Comparison of ENCODE assay signal across 7 mouse cellular contexts in genomic region chr1:171503250-171503591, GRCm38 (mm10). TPM values are rescaled to one million over a fixed set of nuclear protein-coding genes. Genes with fewer than 3 reads are reported as not detected.
A peak's percentile ranks its signal among the peaks of the same experiment; 100 is the strongest.
DNase-seq lines count a peak whose midpoint lies in the region; ATAC-seq and TF ChIP-seq lines count a peak whose summit lies in the region.

Gene Alyref2 (plus strand): TSS chr1:171503478.

- H3K4me3 ChIP-seq in cortical plate, adult 2 months (ENCODE audit: insufficient read depth, low read length), result peak within 1 kb of the TSS; percentile 83

- H3K27ac ChIP-seq in cortical plate, adult 2 months (ENCODE audit: insufficient read depth, low read length), result peak within 1 kb of the TSS; percentile 24

- peak; percentile 33; the same call in 1 of the 2 replicates for TF ChIP-seq CTCF in cortical plate, adult 2 months (IDR thresholded peaks at IDR 0.05; ENCODE audit: extremely low read depth, insufficient read depth, low read length)

- no peak; the same call in 1 of the 2 replicates for TF ChIP-seq POLR2A in cortical plate, adult 2 months (IDR thresholded peaks at IDR 0.05; ENCODE audit: extremely low read depth, insufficient read depth, low read length)

- ATAC-seq in megakaryocyte progenitor cell, adult 5-6 weeks (replicated peaks; ENCODE audit: poor library complexity), result peak; percentile 55

- H3K4me1 ChIP-seq in cortical plate, adult 2 months (ENCODE audit: control insufficient read depth, insufficient read depth, low read length), result peaks cover 1% of the 10 kb centered on the region; the same call in 1 of the 2 replicates

- peak; percentile 91 to 92 for DNase-seq in adrenal gland, adult 18-20 months (ENCODE audit: low spot score in 2 of 2)
- peak; percentile 89 to 92 for DNase-seq in gastrocnemius, adult 8-10 months (ENCODE audit: low spot score in 2 of 2)
- peak; percentile 98 for DNase-seq in induced T-regulatory cell, adult 2 months (ENCODE audit: low read depth)
- DNase-seq in left cerebral cortex, adult 9 months (ENCODE audit: low spot score in 2 of 2), result peak; percentile 83 to 95
- DNase-seq in skeletal muscle tissue, adult 2 months (ENCODE audit: low read depth, low spot score), result peak; percentile 95

RNA-seq across cellular contexts. Expression of gene Alyref2, which starts in this region (rescaled TPM):
- 1 to 10 TPM; 5.7 to 6.5 TPM for total RNA-seq in adrenal gland, adult 18-20 months (2021)
- polyA plus RNA-seq in cortical plate, adult 2 months (2012; rRNA removed), result 5.4 and 7.9 TPM in 2 replicates
- total RNA-seq in gastrocnemius, adult 8-10 months (2022), result 1 to 10 TPM in 3 of 4 experiments, under 1 TPM in 1; 0.90 to 1.3 (median 1.2) TPM
- 5.1 and 5.8 TPM in 2 replicates for total RNA-seq in megakaryocyte progenitor cell, adult 5-6 weeks (2015)
- total RNA-seq in megakaryocyte progenitor cell, adult 5-6 weeks (2017), result 9.1 and 10.8 TPM in 2 replicates

Comparison
In these comparisons a context has a peak if more than half of its experiments do, and no peak if none do; other contexts are left out.
1. Peak in every context shown above with its lines: DNase-seq, ATAC-seq, H3K4me3 ChIP-seq and H3K27ac ChIP-seq.